Mouse (Mus musculus): ENCODE data around the gene Gm21903.

DNA sequence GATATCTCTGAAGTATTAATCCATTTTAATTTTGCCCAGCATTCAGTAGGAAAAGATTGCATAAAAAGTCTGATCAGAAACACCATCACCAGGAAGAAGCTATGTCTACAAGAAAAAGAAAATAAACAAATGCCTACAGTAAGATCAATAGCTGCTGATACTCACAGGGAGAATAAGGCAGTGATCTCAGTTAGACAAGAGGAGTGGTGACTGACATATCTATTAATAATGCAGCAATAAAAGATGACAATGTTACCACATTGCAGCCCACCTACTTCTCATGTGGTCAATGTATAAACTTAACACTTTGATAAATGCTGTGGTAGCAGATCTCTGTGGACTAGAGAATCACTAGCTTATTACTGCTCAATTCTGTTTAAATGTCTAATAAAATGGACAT lies at the start of gene Gm21903:
- TF ChIP-seq CTCF (IDR thresholded peaks at IDR 0.05; ENCODE audit: low read depth) (no peak), EP300 (IDR thresholded peaks at IDR 0.05; ENCODE audit: low read depth) (no peak)

Measured in heart, postnatal 0 days (tissue).